Mouse (Mus musculus): ENCODE results near the gene Gm11562. TPM values are rescaled to one million over a fixed set of nuclear protein-coding genes. Genes with fewer than 3 reads are reported as not detected.

Gm11562 gene
- polyA plus RNA-seq, 1 experiment from 2014 or later = not detected

DNA sequence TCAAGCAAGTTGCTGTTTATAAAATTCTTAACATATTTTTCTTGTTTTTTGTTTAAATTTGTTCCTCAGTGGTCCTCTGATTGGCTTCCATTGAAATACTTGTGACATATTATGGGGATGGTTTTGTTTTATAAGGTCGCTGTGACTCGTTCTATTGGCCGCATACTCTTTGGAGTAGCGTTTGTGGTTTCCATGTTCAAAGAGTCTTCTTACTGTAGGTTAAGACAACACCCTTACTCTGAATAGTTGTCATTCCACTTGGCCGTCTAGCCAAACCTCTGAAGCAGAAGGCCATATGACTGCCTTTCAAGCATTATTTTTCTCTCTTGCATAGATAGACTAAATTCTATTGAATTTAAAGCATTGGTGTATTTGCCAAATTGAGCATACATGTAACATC, 39.2 kb downstream of the Gm11562 start:
- Histone ChIP-seq H3K9ac (no peak overlapping the region), H3K9me3 (replicated peaks) (no peaks in the 10 kb centered on the region), H3K27ac (no peak overlapping the region), H3K4me1 (no peaks in the 10 kb centered on the region), H3K27me3 (replicated peaks) (no peaks in the 10 kb centered on the region), H3K4me2 (no peak overlapping the region), H3K4me3 (no peak overlapping the region), H3K36me3 (no peaks in the 10 kb centered on the region)
- 82% methylated on average over 5 of the region's 5 CpGs for WGBS (ENCODE audit: insufficient replicate concordance)
- ATAC-seq = no peak

GRCm38 (mm10) chr11:99580636-99581035, 39.6 kb downstream of the Gm11562 start, which contains the start of gene Krtap1-5:
Gene Krtap1-5, minus strand, starts transcription at chr11:99581016.
- Histone ChIP-seq H3K4me1 (no peaks in the 10 kb centered on the region), H3K27me3 (replicated peaks) (no peaks in the 10 kb centered on the region), H3K36me3 (no peaks in the 10 kb centered on the region), H3K4me2 (no peak within 1 kb of the TSS), H3K4me3 (no peak within 1 kb of the TSS), H3K9ac (no peak within 1 kb of the TSS), H3K9me3 (replicated peaks) (no peaks in the 10 kb centered on the region), H3K27ac (no peak within 1 kb of the TSS)
- no peak for ATAC-seq
- WGBS (ENCODE audit: insufficient replicate concordance) = 74% methylated on average over 3 of the region's 6 CpGs

GRCm38 (mm10) chr11:99574106-99574505, 46.1 kb downstream of the Gm11562 start:
- WGBS (ENCODE audit: insufficient replicate concordance) = 2% methylated on average over 7 of the region's 7 CpGs
- no peak for ATAC-seq
- Histone ChIP-seq H3K36me3 (no peaks in the 10 kb centered on the region), H3K9ac (no peak overlapping the region), H3K4me3 (no peak overlapping the region), H3K27me3 (replicated peaks) (no peaks in the 10 kb centered on the region), H3K4me1 (no peaks in the 10 kb centered on the region), H3K9me3 (replicated peaks) (no peaks in the 10 kb centered on the region), H3K27ac (no peak overlapping the region), H3K4me2 (no peak overlapping the region)

DNA sequence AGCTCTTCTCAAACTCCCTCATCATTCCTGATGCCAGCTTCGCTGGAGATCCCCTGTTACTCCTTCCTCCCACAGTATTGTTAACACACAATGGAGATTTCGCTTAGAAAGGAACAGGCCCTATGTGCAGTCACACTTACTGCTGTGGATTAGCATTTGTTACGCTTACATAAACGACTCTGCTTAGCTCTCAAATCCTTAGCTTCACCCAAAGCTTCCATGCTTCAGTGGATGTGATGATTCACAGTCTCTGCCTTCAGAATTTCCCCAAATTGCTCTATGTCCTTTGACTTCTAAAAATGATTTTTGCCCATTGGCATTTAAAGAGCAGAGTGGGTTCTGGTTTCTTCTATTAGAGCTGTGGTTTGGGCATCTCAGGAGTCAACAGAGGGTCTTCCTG, 47.1 kb downstream of the Gm11562 start:
- no peaks in the 10 kb centered on the region for H3K9me3 ChIP-seq (replicated peaks)
- H3K4me3 ChIP-seq = no peak overlapping the region
- no peak for ATAC-seq
- no peak overlapping the region for H3K9ac ChIP-seq
- H3K36me3 ChIP-seq = no peaks in the 10 kb centered on the region
- H3K27me3 ChIP-seq (replicated peaks) = no peaks in the 10 kb centered on the region
- no peaks in the 10 kb centered on the region for H3K4me1 ChIP-seq
- 57% methylated on average over 4 of the region's 4 CpGs for WGBS (ENCODE audit: insufficient replicate concordance)
- H3K4me2 ChIP-seq = no peak overlapping the region
- H3K27ac ChIP-seq = no peak overlapping the region

Other genes with a start within 250 kb of the Gm11562 start
- 0.07 and 0.11 TPM in 2 replicates for gene Krt28, start 245.5 kb downstream of the Gm11562 start, polyA plus RNA-seq (2016; fragmentation: Nextera tagmentation; extraction: Ambion mirVana)
- gene Krt10, start 231.1 kb downstream of the Gm11562 start, polyA plus RNA-seq (2016; fragmentation: Nextera tagmentation; extraction: Ambion mirVana) = 5.2 and 6.1 TPM in 2 replicates
- gene Krt12, start 198.2 kb downstream of the Gm11562 start, polyA plus RNA-seq (2016; fragmentation: Nextera tagmentation; extraction: Ambion mirVana) = 0.06 TPM in 1 of 2 replicates, not detected in the other
- gene Krt20, start 182.3 kb downstream of the Gm11562 start, polyA plus RNA-seq (2016; fragmentation: Nextera tagmentation; extraction: Ambion mirVana) = 23.5 and 24.6 TPM in 2 replicates
- gene Krt23, start 127.3 kb downstream of the Gm11562 start, polyA plus RNA-seq (2016; fragmentation: Nextera tagmentation; extraction: Ambion mirVana) = 0.20 and 0.35 TPM in 2 replicates
- gene Krt39, start 99.1 kb downstream of the Gm11562 start, polyA plus RNA-seq (2016; fragmentation: Nextera tagmentation; extraction: Ambion mirVana) = not detected in 2 replicates
- gene Krt40, start 77.3 kb downstream of the Gm11562 start, polyA plus RNA-seq (2016; fragmentation: Nextera tagmentation; extraction: Ambion mirVana) = not detected in 2 replicates
- not detected in 2 replicates for gene Krtap3-3, start 69.6 kb downstream of the Gm11562 start, polyA plus RNA-seq (2016; fragmentation: Nextera tagmentation; extraction: Ambion mirVana)
- not detected in 2 replicates for gene Krtap3-2, start 63.6 kb downstream of the Gm11562 start, polyA plus RNA-seq (2016; fragmentation: Nextera tagmentation; extraction: Ambion mirVana)
- not detected in 2 replicates for gene Gm11939, start 61.0 kb downstream of the Gm11562 start, polyA plus RNA-seq (2016; fragmentation: Nextera tagmentation; extraction: Ambion mirVana)
- not detected in 2 replicates for gene Krtap3-1, start 53.8 kb downstream of the Gm11562 start, polyA plus RNA-seq (2016; fragmentation: Nextera tagmentation; extraction: Ambion mirVana)
- gene Krtap1-5, start 39.4 kb downstream of the Gm11562 start, polyA plus RNA-seq (2016; fragmentation: Nextera tagmentation; extraction: Ambion mirVana) = not detected in 2 replicates
- gene Krtap1-4, start 36.8 kb downstream of the Gm11562 start, polyA plus RNA-seq (2016; fragmentation: Nextera tagmentation; extraction: Ambion mirVana) = not detected in 2 replicates
- not detected in 2 replicates for gene Krtap1-3, start 29.1 kb downstream of the Gm11562 start, polyA plus RNA-seq (2016; fragmentation: Nextera tagmentation; extraction: Ambion mirVana)
- gene Krtap9-3, start 22.3 kb downstream of the Gm11562 start, polyA plus RNA-seq (2016; fragmentation: Nextera tagmentation; extraction: Ambion mirVana) = not detected in 2 replicates
- not detected in 2 replicates for gene Gm11938, start 17.1 kb downstream of the Gm11562 start, polyA plus RNA-seq (2016; fragmentation: Nextera tagmentation; extraction: Ambion mirVana)
- not detected in 2 replicates for gene Gm11937, start 10.2 kb downstream of the Gm11562 start, polyA plus RNA-seq (2016; fragmentation: Nextera tagmentation; extraction: Ambion mirVana)
- gene Krtap2-4, start 5.6 kb downstream of the Gm11562 start, polyA plus RNA-seq (2016; fragmentation: Nextera tagmentation; extraction: Ambion mirVana) = not detected in 2 replicates
- gene Krtap4-1, start 7.8 kb upstream of the Gm11562 start, polyA plus RNA-seq (2016; fragmentation: Nextera tagmentation; extraction: Ambion mirVana) = not detected in 2 replicates
- gene Krtap4-2, start 14.6 kb upstream of the Gm11562 start, polyA plus RNA-seq (2016; fragmentation: Nextera tagmentation; extraction: Ambion mirVana) = not detected in 2 replicates
- gene Krtap4-7, start 23.7 kb upstream of the Gm11562 start, polyA plus RNA-seq (2016; fragmentation: Nextera tagmentation; extraction: Ambion mirVana) = not detected in 2 replicates
- not detected in 2 replicates for gene Gm11555, start 29.8 kb upstream of the Gm11562 start, polyA plus RNA-seq (2016; fragmentation: Nextera tagmentation; extraction: Ambion mirVana)
- not detected in 2 replicates for gene Gm11563, start 38.5 kb upstream of the Gm11562 start, polyA plus RNA-seq (2016; fragmentation: Nextera tagmentation; extraction: Ambion mirVana)
- gene Krtap4-6, start 45.5 kb upstream of the Gm11562 start, polyA plus RNA-seq (2016; fragmentation: Nextera tagmentation; extraction: Ambion mirVana) = not detected in 2 replicates
- not detected in 2 replicates for gene Gm14190, start 70.3 kb upstream of the Gm11562 start, polyA plus RNA-seq (2016; fragmentation: Nextera tagmentation; extraction: Ambion mirVana)
- not detected in 2 replicates for gene Gm14180, start 113.9 kb upstream of the Gm11562 start, polyA plus RNA-seq (2016; fragmentation: Nextera tagmentation; extraction: Ambion mirVana)
- gene Gm11595, start 152.5 kb upstream of the Gm11562 start, polyA plus RNA-seq (2016; fragmentation: Nextera tagmentation; extraction: Ambion mirVana) = not detected in 2 replicates
- gene Krtap4-8, start 160.3 kb upstream of the Gm11562 start, polyA plus RNA-seq (2016; fragmentation: Nextera tagmentation; extraction: Ambion mirVana) = not detected in 2 replicates
- not detected in 2 replicates for gene Krtap4-9, start 164.8 kb upstream of the Gm11562 start, polyA plus RNA-seq (2016; fragmentation: Nextera tagmentation; extraction: Ambion mirVana)
- not detected in 2 replicates for gene Gm11596, start 173.0 kb upstream of the Gm11562 start, polyA plus RNA-seq (2016; fragmentation: Nextera tagmentation; extraction: Ambion mirVana)
- not detected in 2 replicates for gene Gm11569, start 178.5 kb upstream of the Gm11562 start, polyA plus RNA-seq (2016; fragmentation: Nextera tagmentation; extraction: Ambion mirVana)
- gene Gm11554, start 184.0 kb upstream of the Gm11562 start, polyA plus RNA-seq (2016; fragmentation: Nextera tagmentation; extraction: Ambion mirVana) = not detected in 2 replicates
- not detected in 2 replicates for gene Krtap4-13, start 189.5 kb upstream of the Gm11562 start, polyA plus RNA-seq (2016; fragmentation: Nextera tagmentation; extraction: Ambion mirVana)
- not detected in 2 replicates for gene Gm11564, start 195.2 kb upstream of the Gm11562 start, polyA plus RNA-seq (2016; fragmentation: Nextera tagmentation; extraction: Ambion mirVana)
- gene 2300003K06Rik, start 217.6 kb upstream of the Gm11562 start, polyA plus RNA-seq (2016; fragmentation: Nextera tagmentation; extraction: Ambion mirVana) = not detected in 2 replicates
- gene Krtap4-16, start 231.2 kb upstream of the Gm11562 start, polyA plus RNA-seq (2016; fragmentation: Nextera tagmentation; extraction: Ambion mirVana) = not detected in 2 replicates
- gene Gm11568, start 237.5 kb upstream of the Gm11562 start, polyA plus RNA-seq (2016; fragmentation: Nextera tagmentation; extraction: Ambion mirVana) = not detected in 2 replicates
- not detected in 2 replicates for gene Gm11559, start 244.0 kb upstream of the Gm11562 start, polyA plus RNA-seq (2016; fragmentation: Nextera tagmentation; extraction: Ambion mirVana)

Data from liver, embryonic 12.5 days (tissue).